Mouse (Mus musculus) gastrocnemius, adult 18-20 months (tissue): ENCODE data around the gene Ipo8. TPM values are rescaled to one million over a fixed set of nuclear protein-coding genes. Genes with fewer than 3 reads are reported as not detected.

Experiments used
- DNase-seq: peaks from one replicate; pipeline ENCODE4 v3.0.0; 2021; ENCODE audit warnings: low spot score
- total RNA-seq, 2 experiments: library from RNA; stranded (reverse); gene quantifications; 2 replicates each; pipeline ENCODE4 v1.2.3; 2021

Ipo8 gene
- total RNA-seq, 2 experiments from 2014 or later: 15.1 to 16.0 TPM

GRCm38 (mm10) chr6:148761475-148761874 is 69.8 kb downstream of the Ipo8 start:
- DNase-seq: no peak

DNA sequence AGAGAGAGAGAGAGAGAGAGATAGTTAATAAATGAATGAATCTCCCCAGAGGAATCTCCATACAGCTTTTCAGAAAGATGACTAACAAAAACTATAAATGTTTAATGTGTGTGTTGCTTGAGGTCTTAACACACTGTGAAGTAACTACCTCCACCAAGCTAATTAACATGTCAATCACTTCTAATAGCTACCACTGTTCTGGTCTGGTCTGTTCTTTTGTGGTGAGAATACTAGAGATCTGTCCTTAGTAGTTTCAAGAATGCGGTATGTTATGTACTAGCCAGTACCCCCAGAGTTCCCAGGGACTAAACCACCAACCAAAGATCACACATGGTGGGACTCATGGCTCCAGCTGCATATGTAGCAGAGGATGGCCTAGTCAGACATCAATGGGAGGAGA is 74.7 kb downstream of the Ipo8 start:
- no peak for DNase-seq

DNA sequence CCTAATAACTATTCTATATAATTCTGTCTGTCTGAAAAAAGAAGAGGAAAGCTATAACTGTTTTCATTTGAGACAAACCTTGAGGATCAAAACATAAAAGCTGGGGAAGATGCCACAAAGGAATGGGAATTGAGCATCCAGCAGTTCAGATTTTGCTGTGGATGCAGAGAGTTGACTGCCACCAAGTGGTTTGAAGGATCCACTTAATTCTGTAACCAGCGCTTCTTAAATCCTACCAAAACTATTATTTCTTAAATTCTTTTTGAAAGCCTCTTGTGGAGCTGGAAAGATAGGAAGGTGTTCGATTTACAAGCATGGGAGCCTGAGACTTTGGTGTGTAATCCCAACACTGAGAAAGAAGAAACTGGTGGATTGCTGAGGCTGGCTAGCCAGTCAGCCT is 79.9 kb downstream of the Ipo8 start:
- no peak for DNase-seq

- no peak for DNase-seq
These were observed 81.1 kb downstream of the Ipo8 start for GRCm38 (mm10) chr6:148750183-148750582.

DNA sequence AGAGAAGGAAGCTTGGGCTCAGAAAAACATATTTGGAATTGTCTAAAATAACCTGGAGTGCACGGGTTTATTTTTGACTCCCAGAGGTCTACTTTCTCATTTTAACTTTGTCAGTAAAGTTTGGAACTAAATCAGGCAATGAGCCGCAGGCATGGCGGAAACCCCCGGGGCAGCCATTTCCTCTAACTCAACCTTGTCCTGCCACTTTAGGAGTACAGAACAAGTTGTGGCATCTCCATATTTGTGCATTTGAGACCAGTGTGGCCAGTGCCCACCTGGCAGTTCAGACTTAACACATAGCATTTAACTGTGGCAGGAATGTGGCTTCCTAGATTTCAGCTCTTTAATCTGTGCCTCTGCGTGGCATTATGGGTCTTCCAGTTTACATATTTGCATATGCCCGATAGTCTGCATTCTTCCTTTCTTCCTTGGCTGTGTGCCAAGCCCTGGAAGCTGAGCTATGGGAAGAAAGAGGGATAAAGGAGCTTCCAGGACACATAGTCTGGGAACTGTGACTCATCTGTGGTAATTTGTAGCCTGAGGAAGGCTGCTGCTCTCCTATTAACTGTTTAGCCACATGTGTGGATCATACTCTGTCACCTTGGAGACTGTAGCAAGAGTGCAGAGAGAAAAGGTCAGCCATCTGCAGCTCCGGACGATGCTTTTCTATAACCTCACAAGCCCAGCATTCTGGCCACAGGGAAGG is 90.6 kb downstream of the Ipo8 start:
- DNase-seq: no peak

DNA sequence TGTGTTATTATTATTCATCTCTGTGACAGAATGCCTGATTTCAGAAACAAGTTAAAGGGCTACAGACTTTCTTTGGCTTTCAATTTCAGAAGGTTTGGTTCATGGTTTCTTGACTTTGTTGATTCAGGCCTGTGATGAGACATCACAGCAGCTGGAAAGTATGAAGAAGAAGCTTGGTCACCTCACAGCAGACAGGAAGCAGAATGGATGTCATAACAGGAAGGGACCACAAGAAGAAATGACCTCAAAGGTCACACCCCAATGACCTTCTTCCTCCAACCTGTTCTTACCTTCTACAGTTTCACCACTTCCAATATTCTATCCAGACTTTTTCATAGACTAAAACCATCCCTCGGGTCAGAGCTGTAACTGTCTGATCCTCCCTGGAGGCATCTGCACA is 94.9 kb downstream of the Ipo8 start:
- DNase-seq: no peak

DNA sequence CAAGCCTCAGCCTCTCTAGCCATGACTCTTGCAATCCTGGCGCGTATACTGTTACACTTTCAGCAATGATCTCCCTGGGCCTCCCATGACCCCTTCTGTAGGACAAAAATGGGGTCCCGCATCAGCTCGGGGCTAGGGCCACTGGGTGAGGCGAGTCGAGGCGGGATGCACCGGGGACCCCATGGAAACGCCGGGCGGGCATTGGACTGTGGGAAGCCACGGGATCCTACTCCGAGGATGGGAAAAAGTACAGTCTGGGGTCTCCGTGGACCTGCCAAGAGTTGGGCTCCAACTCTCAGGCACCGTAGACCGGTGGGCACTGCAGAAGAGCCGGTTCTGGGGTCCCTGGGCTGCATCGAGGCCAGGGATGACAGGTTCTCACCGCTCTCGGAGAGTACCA is 97.3 kb downstream of the Ipo8 start:
- no peak for DNase-seq

DNA sequence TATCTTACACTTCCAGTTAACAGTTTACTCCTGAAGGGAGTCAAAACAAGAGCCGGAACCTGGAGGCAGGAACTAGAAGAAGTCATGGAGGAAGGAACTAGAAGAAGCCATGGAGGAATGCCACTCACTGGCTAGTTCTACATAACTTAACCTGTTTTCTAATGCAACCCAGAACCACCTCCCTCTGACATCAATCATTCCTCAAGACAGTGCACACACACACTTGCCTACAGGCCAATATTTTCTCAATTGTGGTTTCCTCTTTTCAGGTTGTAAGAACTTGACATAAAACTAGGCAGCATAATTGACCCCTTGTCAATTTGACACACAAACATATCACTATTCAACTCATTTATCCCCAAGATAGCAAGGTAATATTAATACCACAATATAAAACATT is 98.3 kb downstream of the Ipo8 start:
- DNase-seq: no peak

- no peak for DNase-seq
These were observed 102.7 kb downstream of the Ipo8 start for GRCm38 (mm10) chr6:148728571-148728970.

DNA sequence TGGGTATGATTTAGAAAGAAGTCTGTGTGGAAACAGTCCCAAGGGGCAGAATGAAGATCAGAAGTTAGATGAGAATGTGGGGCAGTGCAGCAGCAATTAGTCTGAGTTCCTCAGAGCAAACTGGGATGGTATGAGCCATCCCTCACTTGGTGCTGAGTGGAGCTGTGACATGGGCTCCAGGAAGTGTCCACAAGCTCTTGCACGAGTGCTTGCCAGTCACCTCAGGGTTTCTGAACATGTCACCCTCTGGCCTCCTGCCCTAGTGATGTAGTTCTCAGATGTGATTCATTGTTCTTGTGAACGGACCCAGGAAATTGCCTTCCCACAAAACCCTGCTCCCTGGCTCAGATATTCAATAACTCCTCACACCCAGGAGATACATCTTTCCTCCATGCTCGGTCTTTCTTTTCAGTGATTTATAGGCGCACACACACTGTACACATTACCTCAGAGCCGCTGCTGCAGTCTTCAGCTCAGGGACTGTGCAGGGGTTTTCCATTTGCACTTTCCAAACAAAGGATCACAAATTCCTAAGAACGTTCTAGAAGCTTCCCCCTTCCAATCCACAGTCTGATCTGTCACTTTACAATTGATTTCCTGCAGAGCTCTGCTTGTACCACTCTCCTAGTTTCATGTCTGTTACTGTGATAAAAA is 103.3 kb downstream of the Ipo8 start:
- no peak for DNase-seq

- no peak for DNase-seq
These were observed 106.8 kb downstream of the Ipo8 start for GRCm38 (mm10) chr6:148724453-148724852.

Other genes starting within 250 kb of the Ipo8 start
- 1 to 10 TPM; 2.5 to 3.2 TPM for gene Caprin2, start 64.8 kb upstream of the Ipo8 start, total RNA-seq
- gene Sinhcaf, start 115.0 kb upstream of the Ipo8 start, total RNA-seq: under 1 TPM; 0.62 to 0.91 TPM